Mouse (Mus musculus) heart, postnatal 36 days (tissue): Measurements from ENCODE around the gene Tomm40l. TPM values are rescaled to one million over a fixed set of nuclear protein-coding genes. Genes with fewer than 3 reads are reported as not detected.

Experiments
- DNase-seq, 2 experiments: peaks; one replicate each; pipeline ENCODE4 v3.0.0; 2021 to 2022
- intact Hi-C: fragments of 180-260 bp; cut with DNase I; formaldehyde crosslinking; loops from one replicate; pipeline ENCODE4 v1.15.1; 2025
- total RNA-seq, 2 experiments: library from RNA; stranded (reverse); gene quantifications; 2 replicates each; pipeline ENCODE4 v1.2.3; 2021

Tomm40l gene
- total RNA-seq, 2 experiments from 2014 or later: 81.8 to 82.7 TPM

GRCm38 (mm10) chr1:171199532-171199931 is 22.8 kb downstream of the Tomm40l start:
- no peak for DNase-seq
- intact Hi-C loops: no loop called here

- DNase-seq: peak; percentile 69 to 78
- intact Hi-C loops: loop anchor here (2.0 kb wide), 2 partner anchors 25 to 31 kb away; no protein-coding TSS in a partner anchor
Measured at GRCm38 (mm10) chr1:171195887-171196397, 26.4 kb downstream of the Tomm40l start, which contains the start of gene Pcp4l1. Gene Pcp4l1 (minus strand): TSS chr1:171196268.

- intact Hi-C loops: loop anchor here (2.0 kb wide), 2 partner anchors 26 to 30 kb away; no protein-coding TSS in a partner anchor
- no peak for DNase-seq
Measured at GRCm38 (mm10) chr1:171195046-171195822, 27.1 kb downstream of the Tomm40l start.

DNA sequence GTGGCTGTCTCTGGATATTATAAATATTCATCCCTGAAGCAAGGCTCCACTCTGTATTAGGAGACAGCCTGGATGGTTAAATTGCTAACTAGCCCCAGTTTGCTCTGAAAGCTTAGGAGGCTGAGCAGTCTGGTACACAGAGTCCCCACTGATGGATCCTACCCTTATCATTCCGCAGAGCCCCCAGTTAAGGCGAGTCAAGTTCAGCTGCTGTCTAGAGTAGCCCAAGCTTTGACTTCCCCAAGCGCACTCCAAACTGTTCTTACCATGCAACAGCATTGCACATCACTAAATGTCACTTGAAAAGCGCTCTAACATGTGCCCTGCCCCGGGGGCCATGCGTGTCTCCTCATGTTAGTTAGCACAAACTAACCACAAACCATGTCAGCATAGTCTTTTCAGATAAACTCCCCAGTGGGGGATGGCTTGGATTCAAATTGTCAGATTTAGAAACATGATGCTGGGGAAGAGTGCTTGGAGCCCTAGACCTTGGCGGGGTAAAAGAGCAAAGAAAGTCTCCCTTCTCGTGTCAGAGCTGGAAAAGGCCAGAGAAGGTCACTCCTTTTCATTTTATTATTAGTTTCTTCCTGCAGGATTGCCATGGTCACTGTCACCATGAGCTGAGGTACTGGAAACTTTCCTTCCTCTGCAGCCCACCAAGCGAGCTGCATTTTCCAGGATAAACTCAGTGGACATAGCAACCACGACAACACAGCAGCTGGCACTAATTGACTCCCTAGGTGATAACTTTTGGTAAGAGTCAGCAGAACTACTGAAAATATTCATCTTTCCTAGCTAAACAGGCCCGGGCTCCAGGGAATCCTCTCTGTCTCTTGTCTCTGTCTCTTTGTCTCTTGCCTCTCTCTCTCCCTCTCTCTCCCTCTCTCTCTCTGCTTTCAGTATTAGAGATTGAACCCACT is 28.1 kb downstream of the Tomm40l start:
- no peak for DNase-seq
- intact Hi-C loops: loop anchor here (2.0 kb wide), 2 partner anchors 27 to 29 kb away; no protein-coding TSS in a partner anchor

GRCm38 (mm10) chr1:171193093-171193840 is 29.0 kb downstream of the Tomm40l start:
- peak in 1 of 2 experiments; percentile 40 for DNase-seq

GRCm38 (mm10) chr1:171192283-171192682 is 30.0 kb downstream of the Tomm40l start:
- DNase-seq: no peak
- intact Hi-C loops: no loop called here

More at GRCm38 (mm10) chr1:171193093-171193840, 29.0 kb downstream of the Tomm40l start:
- intact Hi-C loops: no loop called here

GRCm38 (mm10) chr1:171190832-171191231 is 31.5 kb downstream of the Tomm40l start:
- intact Hi-C loops: no loop called here
- DNase-seq: no peak

DNA sequence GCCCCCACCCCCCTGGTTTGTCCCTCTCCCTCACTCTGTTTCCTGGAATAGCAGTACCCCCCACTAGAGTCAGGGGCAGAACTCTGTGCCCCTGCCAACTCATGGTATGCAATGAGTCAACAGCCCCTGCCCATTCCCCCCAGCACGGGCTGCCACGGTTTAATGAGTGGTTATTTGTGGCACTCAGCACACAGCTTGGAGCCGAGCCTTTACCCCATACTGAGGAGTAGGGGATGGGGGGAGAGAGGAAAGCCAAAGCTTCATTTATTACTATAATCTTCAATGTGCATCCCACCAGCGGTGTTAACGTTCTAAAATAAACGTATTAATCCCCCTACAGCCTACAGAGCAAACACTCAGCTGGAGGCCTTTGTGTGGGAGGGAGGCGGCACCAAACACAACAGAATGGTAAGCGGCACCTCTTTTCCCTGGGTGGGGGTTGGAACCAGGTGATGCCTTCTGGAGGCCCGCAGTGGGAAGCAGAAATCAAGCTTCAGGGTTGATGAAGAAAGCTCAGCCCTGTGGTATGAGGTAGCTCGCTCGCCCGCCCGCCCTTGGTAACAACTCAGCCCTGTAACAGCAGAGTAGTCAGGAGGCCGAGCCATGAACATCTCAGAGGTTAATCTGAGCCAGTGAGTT is 32.7 kb downstream of the Tomm40l start:
- peak in 1 of 2 experiments; percentile 33 for DNase-seq
- intact Hi-C loops: no loop called here

DNA sequence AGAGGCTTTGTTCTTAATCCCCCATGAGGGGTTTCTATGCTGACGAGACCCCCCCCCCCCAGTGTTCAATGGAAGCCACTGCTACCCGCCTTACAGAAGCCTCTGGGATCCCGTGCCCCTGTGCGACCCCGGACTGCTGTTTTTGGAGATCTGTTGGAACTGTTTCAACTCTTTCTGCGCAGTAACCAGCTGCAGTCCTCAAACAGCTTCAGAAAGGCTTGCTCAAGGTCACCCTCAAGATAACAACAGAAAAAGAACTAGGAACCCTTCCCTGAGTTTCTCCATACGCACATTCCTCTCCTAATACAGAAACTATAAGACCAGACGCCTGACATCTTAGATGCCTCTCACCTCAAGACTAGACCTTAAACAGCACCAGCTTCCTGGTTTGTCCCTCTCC is 33.3 kb downstream of the Tomm40l start:
- intact Hi-C loops: no loop called here
- DNase-seq: no peak

DNA sequence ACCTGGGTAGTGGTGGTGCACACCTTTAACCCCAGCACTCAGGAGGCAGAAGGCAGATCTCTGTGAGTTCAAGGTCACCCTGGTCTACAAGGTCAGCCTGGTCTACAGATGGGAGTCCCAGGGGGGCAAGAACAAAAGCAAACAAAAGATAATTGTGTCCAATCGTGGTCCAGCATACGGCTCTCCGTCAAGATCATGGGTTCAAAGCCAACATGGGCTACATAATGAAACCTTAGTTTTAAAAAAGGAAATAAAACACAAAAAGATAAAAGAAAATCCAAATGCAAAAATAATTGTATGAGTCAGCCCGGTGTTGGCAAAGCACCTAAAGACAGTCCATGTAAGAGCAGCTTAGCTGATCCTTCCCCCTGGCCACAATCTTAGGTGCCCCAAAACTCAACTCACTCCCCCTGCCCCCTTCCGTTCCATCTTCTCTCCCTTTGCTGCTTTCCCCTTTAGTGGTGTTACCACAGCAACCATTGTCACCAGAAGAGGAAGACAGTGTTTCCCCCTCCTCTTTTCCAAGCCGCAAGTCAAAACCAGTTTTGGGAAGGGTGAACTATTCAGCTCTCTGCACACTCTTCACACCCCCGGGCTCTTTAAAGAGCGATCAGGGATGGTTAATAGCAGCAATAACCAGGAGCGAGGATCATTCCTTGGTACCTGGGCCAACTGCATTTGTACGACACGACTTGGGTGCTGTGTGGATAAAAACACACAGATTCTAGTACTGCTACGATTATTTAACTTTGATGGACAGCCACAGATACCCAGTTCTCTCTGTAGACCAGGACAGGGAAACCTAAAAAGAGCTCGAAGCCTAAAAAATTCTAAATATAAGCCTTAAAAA is 34.2 kb downstream of the Tomm40l start:
- DNase-seq: no peak
- intact Hi-C loops: no loop called here

DNA sequence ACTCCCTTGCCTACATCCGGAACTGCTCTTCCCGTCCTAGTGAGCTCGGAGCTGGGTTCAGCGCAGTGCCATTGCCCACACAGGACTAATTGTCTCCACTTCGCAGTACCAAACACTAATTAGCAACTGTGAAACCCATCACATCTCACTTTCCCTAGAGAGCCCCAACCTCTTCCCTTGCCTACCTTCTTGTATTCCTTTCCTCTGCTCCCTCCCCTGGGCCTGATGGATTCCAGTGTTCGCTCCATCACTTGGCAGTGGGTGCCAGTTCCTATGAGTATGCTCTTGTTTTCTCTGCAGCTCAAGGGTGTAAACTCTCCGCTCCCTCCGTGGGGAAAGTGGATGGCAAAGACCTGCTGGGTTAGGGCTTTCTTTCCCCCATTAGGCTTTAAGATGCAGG is 36.7 kb downstream of the Tomm40l start:
- intact Hi-C loops: no loop called here
- DNase-seq: no peak

DNA sequence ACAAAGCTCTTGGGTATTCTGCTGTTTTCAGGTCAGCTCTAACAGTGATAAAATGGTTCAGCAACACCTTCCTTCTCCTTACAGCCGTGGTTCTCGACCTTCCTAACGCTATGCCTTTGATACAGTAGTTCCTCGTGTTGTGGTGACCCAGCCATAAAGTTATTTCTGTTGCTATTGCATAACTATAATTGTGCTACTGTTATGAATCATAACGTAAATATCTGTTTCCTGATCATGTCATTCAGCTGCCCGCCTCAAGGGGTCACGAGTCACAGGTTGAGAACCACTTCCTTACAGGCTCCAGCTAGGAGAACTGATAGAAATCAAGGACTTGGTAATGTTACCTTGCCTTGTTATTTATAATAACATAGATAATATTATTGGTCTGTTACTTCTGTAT is 38.0 kb downstream of the Tomm40l start:
- peak; percentile 46 to 56 for DNase-seq

GRCm38 (mm10) chr1:171183620-171184019 is 38.7 kb downstream of the Tomm40l start:
- peak; percentile 51 to 65 for DNase-seq
- intact Hi-C loops: no loop called here

More for the DNA sequence above, 38.0 kb downstream of the Tomm40l start:
- intact Hi-C loops: no loop called here

- intact Hi-C loops: no loop called here
- DNase-seq: no peak
Measured at GRCm38 (mm10) chr1:171183025-171183424, 39.3 kb downstream of the Tomm40l start.

GRCm38 (mm10) chr1:171179487-171180171 is 42.7 kb downstream of the Tomm40l start:
- DNase-seq: no peak
- intact Hi-C loops: no loop called here

GRCm38 (mm10) chr1:171172779-171173178 is 49.5 kb downstream of the Tomm40l start:
- no peak for DNase-seq
- intact Hi-C loops: loop anchor here (5.0 kb wide), 1 partner anchor 330 kb away; the partner anchor contains the start of gene Alyref2

DNA sequence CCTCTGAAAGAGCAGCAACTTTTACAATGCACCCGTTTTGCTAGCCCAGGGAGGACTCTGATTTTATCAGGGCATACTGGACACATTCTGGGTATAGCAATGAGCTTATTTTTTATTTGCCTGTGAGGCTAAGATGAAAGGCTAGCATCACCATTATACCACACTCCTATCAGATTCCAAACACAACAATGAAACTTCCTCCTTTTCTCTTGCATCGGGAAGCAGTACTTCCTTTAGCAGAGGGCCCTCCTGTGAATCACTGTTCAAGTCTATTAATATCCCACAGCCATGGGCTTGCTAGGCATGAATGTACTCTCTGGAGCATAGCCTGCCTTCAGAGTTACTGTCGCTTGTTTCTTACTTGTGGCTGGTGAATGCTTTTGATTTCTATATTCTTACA is 51.2 kb downstream of the Tomm40l start:
- DNase-seq: peak in 1 of 2 experiments; percentile 32

GRCm38 (mm10) chr1:171169913-171170312 is 52.4 kb downstream of the Tomm40l start:
- DNase-seq: no peak
- intact Hi-C loops: loop anchor here (5.0 kb wide), 1 partner anchor 332 kb away; the partner anchor contains the start of gene Alyref2

More for the DNA sequence above, 51.2 kb downstream of the Tomm40l start:
- intact Hi-C loops: loop anchor here (5.0 kb wide), 1 partner anchor 331 kb away; the partner anchor contains the start of gene Alyref2
